Mouse (Mus musculus) cerebellum, adult 2 months (tissue): Measurements from ENCODE around the gene Rbp7. TPM values are rescaled to one million over a fixed set of nuclear protein-coding genes. Genes with fewer than 3 reads are reported as not detected.
A peak's percentile ranks its signal among the peaks of the same experiment; 100 is the strongest.
"Not testable (repeated sequence)": the region's sequence is repeated elsewhere in the genome, so short reads cannot be mapped to it uniquely, and the experiment has no call there.

ENCODE experiments used
- DNase-seq, 2 experiments: peaks; one replicate each; pipeline ENCODE4 v3.0.0; 2021
- H3K27ac ChIP-seq: fragments of 200-500 bp; 2 replicates; pipeline ENCODE4 v1.5.1; 2012; ENCODE audit warnings: low read length, control low read depth, inconsistent platforms; ENCODE audit not compliant: insufficient read depth
- H3K27me3 ChIP-seq: fragments of 200-500 bp; 2 replicates; pipeline ENCODE4 v1.6.1; 2012; ENCODE audit warnings: inconsistent platforms, mild to moderate bottlenecking, low read length, moderate library complexity; ENCODE audit not compliant: control insufficient read depth, insufficient read depth
- H3K4me1 ChIP-seq: fragments of 200-500 bp; 2 replicates; pipeline ENCODE4 v1.6.1; 2011; ENCODE audit warnings: low read length; ENCODE audit not compliant: control insufficient read depth, insufficient read depth
- H3K4me3 ChIP-seq: fragments of 200-500 bp; replicated peaks from 2 replicates; pipeline ENCODE3; 2011; ENCODE audit warnings: mild to moderate bottlenecking, low read depth, low read length, control low read depth; ENCODE audit not compliant: insufficient read depth
- CTCF ChIP-seq: fragments of 200-500 bp; IDR thresholded peaks from 2 replicates; pipeline ENCODE4 v1.5.1; 2011; ENCODE audit warnings: low read depth, mild to moderate bottlenecking, control low read depth, low read length, moderate library complexity, borderline replicate concordance; ENCODE audit not compliant: insufficient read depth
- POLR2A ChIP-seq: fragments of 200-500 bp; IDR thresholded peaks from 2 replicates; pipeline ENCODE4 v1.6.1; 2011; ENCODE audit warnings: low read length, control low read depth, borderline replicate concordance; ENCODE audit not compliant: insufficient read depth
- WGBS: fragments of 180-500 bp; shearing (Covaris S2); methylation state at CpG from one replicate; pipeline ENCODE4 v1.1.7; 2018; 5-methylcytosine and 5-hydroxymethylcytosine counted together
- polyA plus RNA-seq: library from polyadenylated mRNA; depleted of rRNA; stranded (reverse); fragments of >200 nt; gene quantifications from 2 replicates; pipeline ENCODE4 v1.2.3, GENCODE M21; 2012

Gene Rbp7
- polyA plus RNA-seq, 1 experiment = 0.54 TPM

- Histone ChIP-seq H3K27me3 (no peaks in the 10 kb centered on the region), H3K4me3 (no peak overlapping the region), H3K4me1 (peaks cover 9% of the 10 kb centered on the region; the same call in 1 of the 2 replicates), H3K27ac (no peak overlapping the region)
- TF ChIP-seq CTCF (peak; percentile 41; the same call in 1 of the 2 replicates), POLR2A (no peak)
- peak; percentile 27 to 34 for DNase-seq
- 90% methylated on average over 4 of the region's 4 CpGs for WGBS
Measured at GRCm38 (mm10) chr4:149453656-149454055, 1.1 kb downstream of the Rbp7 start.

GRCm38 (mm10) chr4:149450636-149451035 is 4.1 kb downstream of the Rbp7 start:
- Histone ChIP-seq H3K27me3 (no peaks in the 10 kb centered on the region), H3K4me3 (no peak overlapping the region), H3K27ac (no peak overlapping the region), H3K4me1 (peaks cover 11% of the 10 kb centered on the region)
- DNase-seq = no peak
- TF ChIP-seq CTCF (no peak), POLR2A (no peak)
- WGBS = 89% methylated on average over 3 of the region's 3 CpGs

- 81% methylated on average over 1 of the region's 1 CpGs for WGBS
- H3K4me3 ChIP-seq = no peak overlapping the region
- no peak for DNase-seq
- TF ChIP-seq POLR2A (no peak), CTCF (no peak)
- H3K27me3 ChIP-seq = no peaks in the 10 kb centered on the region
- H3K27ac ChIP-seq = peak overlapping the region; percentile 80
- peaks cover 4% of the 10 kb centered on the region for H3K4me1 ChIP-seq
Measured at GRCm38 (mm10) chr4:149446309-149446708, 8.5 kb downstream of the Rbp7 start.

- no peak for TF ChIP-seq POLR2A
- TF ChIP-seq CTCF = no peak
- Histone ChIP-seq H3K4me3 (no peak overlapping the region), H3K4me1 (peaks cover 4% of the 10 kb centered on the region), H3K27me3 (no peaks in the 10 kb centered on the region), H3K27ac (peak overlapping the region; percentile 80)
- peak; percentile 41 to 51 for DNase-seq
- 19% methylated on average over 11 of the region's 11 CpGs for WGBS
Measured at GRCm38 (mm10) chr4:149445868-149446267, 8.9 kb downstream of the Rbp7 start.

GRCm38 (mm10) chr4:149444964-149445701 is 9.6 kb downstream of the Rbp7 start:
- TF ChIP-seq CTCF (peak; percentile 84), POLR2A (peak; percentile 43; the same call in 1 of the 2 replicates)
- WGBS = under 1% methylated on average over 36 of the region's 36 CpGs
- peak overlapping the region; percentile 80 for H3K27ac ChIP-seq

GRCm38 (mm10) chr4:149444465-149444864 is 10.3 kb downstream of the Rbp7 start:
- H3K27me3 ChIP-seq = no peaks in the 10 kb centered on the region
- H3K27ac ChIP-seq = no peak overlapping the region
- no peak overlapping the region for H3K4me3 ChIP-seq
- no peak for TF ChIP-seq POLR2A
- no peak for TF ChIP-seq CTCF
- H3K4me1 ChIP-seq = peaks cover 4% of the 10 kb centered on the region
- DNase-seq = no peak
- 38% methylated on average over 1 of the region's 1 CpGs for WGBS

More at GRCm38 (mm10) chr4:149444964-149445701, 9.6 kb downstream of the Rbp7 start:
- DNase-seq = peak; percentile 91 to 93
- peak overlapping the region; percentile 45 for H3K4me3 ChIP-seq
- H3K27me3 ChIP-seq = no peaks in the 10 kb centered on the region
- peaks cover 4% of the 10 kb centered on the region for H3K4me1 ChIP-seq

GRCm38 (mm10) chr4:149442436-149442835 is 12.3 kb downstream of the Rbp7 start:
- H3K4me1 ChIP-seq = peaks cover 4% of the 10 kb centered on the region
- H3K27ac ChIP-seq = no peak overlapping the region
- H3K27me3 ChIP-seq = no peaks in the 10 kb centered on the region
- 59% methylated on average over 3 of the region's 3 CpGs for WGBS
- H3K4me3 ChIP-seq = no peak overlapping the region
- no peak for DNase-seq
- TF ChIP-seq CTCF (no peak), POLR2A (no peak)

GRCm38 (mm10) chr4:149440576-149440975 is 14.2 kb downstream of the Rbp7 start:
- Histone ChIP-seq H3K4me3 (no peak overlapping the region), H3K27ac (no peak overlapping the region), H3K4me1 (no peaks in the 10 kb centered on the region), H3K27me3 (no peaks in the 10 kb centered on the region)
- 42% methylated on average over 8 of the region's 8 CpGs for WGBS
- DNase-seq = no peak
- no peak for TF ChIP-seq POLR2A
- no peak for TF ChIP-seq CTCF

- H3K4me1 ChIP-seq, H3K27ac ChIP-seq, DNase-seq, H3K27me3 ChIP-seq, H3K4me3 ChIP-seq: not testable (repeated sequence)
- 94% methylated on average over 1 of the region's 1 CpGs for WGBS
Measured at GRCm38 (mm10) chr4:149431887-149432286, 22.9 kb downstream of the Rbp7 start.
